Mouse (Mus musculus) spleen, adult 10 weeks (tissue): ENCODE measurements around the gene Kmt5b. TPM values are rescaled to one million over a fixed set of nuclear protein-coding genes. Genes with fewer than 3 reads are reported as not detected.

Source experiments
- polyA plus RNA-seq: library from polyadenylated mRNA; stranded (reverse); fragments of 350-450 nt; fragmentation: Illumina TruSeq; extraction: RNeasy Lipid Tissue Mini Kit (QIAGEN cat#74804); gene quantifications from one replicate; pipeline ENCODE4 v1.2.3, GENCODE M21; 2015; ENCODE audit warnings: low replicate concordance; ENCODE audit not compliant: insufficient read depth

Kmt5b gene
- polyA plus RNA-seq: 79.8 TPM

GRCm38 (mm10) chr19:3767276-3767780 lies at the start of gene Kmt5b:
Kmt5b (plus strand) TSS chr19:3767421.

GRCm38 (mm10) chr19:3851502-3851962 lies 84.3 kb downstream of the Kmt5b start, which contains the start of gene Chka:
Chka (plus strand) TSS chr19:3851773.

Other genes with a start within 250 kb of the Kmt5b start
- gene Ppp6r3, start 191.7 kb upstream of the Kmt5b start, polyA plus RNA-seq: 113 TPM
- gene Lrp5, start 80.9 kb upstream of the Kmt5b start, polyA plus RNA-seq: 3.2 TPM
- gene 1810055G02Rik, start 59.1 kb upstream of the Kmt5b start, polyA plus RNA-seq: 3.9 TPM
- 68.8 TPM for gene Chka, start 84.4 kb downstream of the Kmt5b start, polyA plus RNA-seq
- 55.5 TPM for gene Tcirg1, start 139.7 kb downstream of the Kmt5b start, polyA plus RNA-seq
- gene Ndufs8, start 145.4 kb downstream of the Kmt5b start, polyA plus RNA-seq: 42.9 TPM
- gene Aldh3b1, start 162.4 kb downstream of the Kmt5b start, polyA plus RNA-seq: 10.8 TPM
- 210 TPM for gene Unc93b1, start 167.8 kb downstream of the Kmt5b start, polyA plus RNA-seq
- not detected for gene Aldh3b3, start 191.2 kb downstream of the Kmt5b start, polyA plus RNA-seq
- not detected for gene Aldh3b2, start 204.9 kb downstream of the Kmt5b start, polyA plus RNA-seq
- 2.4 TPM for gene Acy3, start 219.1 kb downstream of the Kmt5b start, polyA plus RNA-seq
- not detected for gene Tbx10, start 225.3 kb downstream of the Kmt5b start, polyA plus RNA-seq
- gene Nudt8, start 233.2 kb downstream of the Kmt5b start, polyA plus RNA-seq: 4.0 TPM
- gene Gm49405, start 233.2 kb downstream of the Kmt5b start, polyA plus RNA-seq: 3.0 TPM
- gene Doc2g, start 235.9 kb downstream of the Kmt5b start, polyA plus RNA-seq: 3.4 TPM
- 41.0 TPM for gene Ndufv1, start 245.4 kb downstream of the Kmt5b start, polyA plus RNA-seq